Mouse (Mus musculus) cortical plate, adult 2 months (tissue): ENCODE results near the gene Aup1.

Experiments used
- CTCF ChIP-seq: fragments of 200-500 bp; IDR thresholded peaks from 2 replicates; pipeline ENCODE4 v1.5.1; 2011; ENCODE audit warnings: mild to moderate bottlenecking, control low read depth, low read length; ENCODE audit not compliant: insufficient read depth; ENCODE audit errors: extremely low read depth
- POLR2A ChIP-seq: fragments of 200-500 bp; IDR thresholded peaks from 2 replicates; pipeline ENCODE4 v1.6.1; 2011; ENCODE audit warnings: mild to moderate bottlenecking, low read length, control low read depth; ENCODE audit not compliant: insufficient read depth; ENCODE audit errors: extremely low read depth

DNA sequence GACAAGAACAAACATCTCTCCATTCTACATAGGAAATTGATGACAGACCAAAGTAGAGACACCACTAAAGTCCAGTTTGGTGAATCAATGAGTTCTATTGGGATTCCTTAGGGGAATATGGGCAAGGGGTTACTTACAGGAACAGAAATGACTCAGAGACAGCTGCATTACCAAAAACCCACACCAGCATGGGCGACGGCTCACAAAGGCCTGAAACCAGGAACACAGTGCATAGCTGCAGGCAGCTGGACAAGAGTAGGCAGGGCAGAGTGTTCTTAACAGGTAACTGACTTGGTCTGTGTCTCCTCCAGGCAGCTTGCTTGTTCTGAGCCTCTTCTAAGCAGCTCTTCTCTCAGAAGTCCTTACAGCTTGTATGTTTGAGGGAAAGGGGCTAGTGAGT lies 38.6 kb upstream of the Aup1 start:
- no peak for TF ChIP-seq POLR2A
- no peak for TF ChIP-seq CTCF
